Mouse (Mus musculus) heart, adult 2 months (tissue): ENCODE results near the gene Shd.

Experiments
- CTCF ChIP-seq: fragments of 200-600 bp; IDR thresholded peaks from 2 replicates; pipeline ENCODE4 v1.8.1; 2022; ENCODE audit warnings: antibody characterized with exemption, mild to moderate bottlenecking, moderate library complexity
- EP300 ChIP-seq: fragments of 200-500 bp; IDR thresholded peaks from 2 replicates; pipeline ENCODE4 v1.6.1; 2011; ENCODE audit warnings: low read depth, low read length, control low read depth; ENCODE audit not compliant: insufficient read depth

DNA sequence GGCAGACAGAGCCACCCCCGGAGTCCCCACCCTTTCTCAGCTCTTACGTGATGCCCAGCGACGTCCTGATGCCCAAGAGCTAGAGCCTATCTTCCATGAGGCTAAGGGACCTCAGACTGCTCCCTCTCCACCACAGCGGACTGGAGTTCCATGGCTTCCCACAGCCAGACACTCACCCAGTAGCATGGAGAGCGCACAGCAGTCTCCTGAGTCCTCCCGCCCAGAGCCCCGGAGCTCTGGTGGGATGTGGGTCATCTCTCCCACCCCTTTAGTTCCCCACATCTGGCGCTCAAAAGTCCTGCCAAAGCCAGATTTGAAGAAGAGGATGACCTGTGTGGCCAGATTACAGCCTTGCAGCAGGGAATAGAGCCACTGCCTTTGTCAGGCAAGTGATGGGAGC is 19.7 kb upstream of the Shd start:
- TF ChIP-seq EP300 (no peak), CTCF (no peak)
